Mouse (Mus musculus): ENCODE data around the gene Fam161b. TPM values are rescaled to one million over a fixed set of nuclear protein-coding genes. Genes with fewer than 3 reads are reported as not detected.

Fam161b gene
- total RNA-seq, 2 experiments from 2014 or later, result 3.2 to 4.5 TPM

Other genes with a start within 250 kb of the Fam161b start
- 10 to 100 TPM; 15.5 to 16.8 TPM for gene Dnal1, start 247.5 kb downstream of the Fam161b start, total RNA-seq (2021)
- under 1 TPM; 0.26 to 0.36 TPM for gene Pnma1, start 213.3 kb downstream of the Fam161b start, total RNA-seq (2021)
- gene Elmsan1, start 143.0 kb downstream of the Fam161b start, total RNA-seq (2021), result 10 to 100 TPM; 17.5 to 20.6 TPM
- 100 to 1,000 TPM in 1 of 2 experiments, 10 to 100 TPM in 1; 82.5 to 110 TPM for gene Ptgr2, start 76.6 kb downstream of the Fam161b start, total RNA-seq (2021)
- gene Zfp410, start 45.0 kb downstream of the Fam161b start, total RNA-seq (2021), result 10 to 100 TPM; 31.9 to 40.8 TPM
- 10 to 100 TPM; 67.4 to 80.8 TPM for gene Coq6, start 176 bp downstream of the Fam161b start, total RNA-seq (2021)
- gene Entpd5, start 47.2 kb upstream of the Fam161b start, total RNA-seq (2021), result 100 to 1,000 TPM in 1 of 2 experiments, 10 to 100 TPM in 1; 77.4 to 111 TPM
- 1 to 10 TPM; 1.4 to 1.5 TPM for gene Bbof1, start 47.2 kb upstream of the Fam161b start, total RNA-seq (2021)
- 10 to 100 TPM; 14.3 to 20.2 TPM for gene Rnf113a2, start 55.4 kb upstream of the Fam161b start, total RNA-seq (2021)
- gene Aldh6a1, start 89.2 kb upstream of the Fam161b start, total RNA-seq (2021), result 100 to 1,000 TPM; 209 to 223 TPM
- gene Lin52, start 89.6 kb upstream of the Fam161b start, total RNA-seq (2021), result 10 to 100 TPM; 15.6 to 15.9 TPM
- not detected for gene Vsx2, start 207.9 kb upstream of the Fam161b start, total RNA-seq (2021)

All from adrenal gland, adult 18-20 months (tissue).